Mouse (Mus musculus): ENCODE results near the gene Anxa1.
A peak's percentile ranks its signal among the peaks of the same experiment; 100 is the strongest.

Gene Anxa1

GRCm38 (mm10) chr19:20370175-20370574 lies 20.6 kb downstream of the Anxa1 start:
- no peak for DNase-seq

- DNase-seq, result no peak
Observed at GRCm38 (mm10) chr19:20366571-20366970, 24.2 kb downstream of the Anxa1 start.

- DNase-seq, result no peak
Observed at GRCm38 (mm10) chr19:20366010-20366409, 24.7 kb downstream of the Anxa1 start.

- no peak for DNase-seq
Observed at GRCm38 (mm10) chr19:20365364-20365763, 25.4 kb downstream of the Anxa1 start.

- DNase-seq, result no peak
Observed at GRCm38 (mm10) chr19:20364931-20365330, 25.8 kb downstream of the Anxa1 start.

- DNase-seq, result peak; percentile 36
Observed at GRCm38 (mm10) chr19:20363221-20363620, 27.5 kb downstream of the Anxa1 start.

GRCm38 (mm10) chr19:20361917-20362577 lies 28.7 kb downstream of the Anxa1 start:
- DNase-seq, result no peak

GRCm38 (mm10) chr19:20358679-20359078 lies 32.1 kb downstream of the Anxa1 start:
- no peak for DNase-seq

- DNase-seq, result peak; percentile 83
Observed at GRCm38 (mm10) chr19:20345317-20345917, 45.3 kb downstream of the Anxa1 start.

GRCm38 (mm10) chr19:20344511-20345316 lies 46.0 kb downstream of the Anxa1 start:
- peak; percentile 33 for DNase-seq

- DNase-seq, result no peak
Observed at GRCm38 (mm10) chr19:20344052-20344451, 46.7 kb downstream of the Anxa1 start.

Data from thymus, postnatal 4 days (tissue).